Mouse (Mus musculus): ENCODE results near the gene Krt18. TPM values are rescaled to one million over a fixed set of nuclear protein-coding genes. Genes with fewer than 3 reads are reported as not detected.
A peak's percentile ranks its signal among the peaks of the same experiment; 100 is the strongest.

The Krt18 gene
- polyA plus RNA-seq, 1 experiment from 2014 or later, result 7.6 TPM

- WGBS, result 88% methylated on average over 11 of the region's 11 CpGs
- no peak for ATAC-seq (replicated peaks)
These were observed 28.8 kb upstream of the Krt18 start for GRCm38 (mm10) chr15:101999156-101999555.

GRCm38 (mm10) chr15:101999676-102000335 is 28.2 kb upstream of the Krt18 start:
- 88% methylated on average over 11 of the region's 11 CpGs for WGBS
- no peak overlapping the region for H3K4me3 ChIP-seq
- peaks cover 32% of the 10 kb centered on the region for H3K27me3 ChIP-seq
- H3K4me2 ChIP-seq (replicated peaks), result no peak overlapping the region
- peaks cover 10% of the 10 kb centered on the region for H3K4me1 ChIP-seq
- no peak overlapping the region for H3K27ac ChIP-seq (replicated peaks)
- ATAC-seq (replicated peaks), result no peak
- H3K9me3 ChIP-seq, result no peaks in the 10 kb centered on the region
- no peaks in the 10 kb centered on the region for H3K36me3 ChIP-seq
- H3K9ac ChIP-seq (replicated peaks), result no peak overlapping the region

More at GRCm38 (mm10) chr15:101999156-101999555, 28.8 kb upstream of the Krt18 start:
- H3K4me2 ChIP-seq (replicated peaks), result no peak overlapping the region
- H3K36me3 ChIP-seq, result no peaks in the 10 kb centered on the region
- no peak overlapping the region for H3K27ac ChIP-seq (replicated peaks)
- H3K27me3 ChIP-seq, result peaks cover 26% of the 10 kb centered on the region
- peaks cover 10% of the 10 kb centered on the region for H3K4me1 ChIP-seq
- H3K9ac ChIP-seq (replicated peaks), result no peak overlapping the region
- H3K4me3 ChIP-seq, result no peak overlapping the region
- H3K9me3 ChIP-seq, result no peaks in the 10 kb centered on the region

GRCm38 (mm10) chr15:102002646-102003488 is 25.1 kb upstream of the Krt18 start:
- Histone ChIP-seq H3K4me2 (replicated peaks) (peak overlapping the region; percentile 36), H3K9me3 (no peaks in the 10 kb centered on the region), H3K9ac (replicated peaks) (no peak overlapping the region), H3K4me3 (peak overlapping the region; percentile 19), H3K27me3 (peaks cover 48% of the 10 kb centered on the region), H3K36me3 (no peaks in the 10 kb centered on the region), H3K27ac (replicated peaks) (no peak overlapping the region), H3K4me1 (peaks cover 14% of the 10 kb centered on the region)
- no peak for ATAC-seq (replicated peaks)
- 4% methylated on average over 34 of the region's 34 CpGs for WGBS

GRCm38 (mm10) chr15:102003516-102003915 is 24.5 kb upstream of the Krt18 start:
- H3K4me1 ChIP-seq, result peaks cover 14% of the 10 kb centered on the region
- H3K27me3 ChIP-seq, result peaks cover 48% of the 10 kb centered on the region
- no peaks in the 10 kb centered on the region for H3K9me3 ChIP-seq
- peak overlapping the region; percentile 19; the same call in 1 of the 2 replicates for H3K4me3 ChIP-seq
- H3K36me3 ChIP-seq, result no peaks in the 10 kb centered on the region
- WGBS, result 23% methylated on average over 12 of the region's 12 CpGs
- H3K4me2 ChIP-seq (replicated peaks), result peak overlapping the region; percentile 36
- no peak overlapping the region for H3K27ac ChIP-seq (replicated peaks)
- no peak for ATAC-seq (replicated peaks)
- no peak overlapping the region for H3K9ac ChIP-seq (replicated peaks)

GRCm38 (mm10) chr15:102004189-102004588 is 23.8 kb upstream of the Krt18 start, which contains the start of gene Krt8:
Krt8 (minus strand) TSS chr15:102004482.
- H3K27me3 ChIP-seq, result peaks cover 48% of the 10 kb centered on the region
- no peaks in the 10 kb centered on the region for H3K36me3 ChIP-seq
- no peak for ATAC-seq (replicated peaks)
- H3K4me2 ChIP-seq (replicated peaks), result peak within 1 kb of the TSS; percentile 36
- H3K9me3 ChIP-seq, result no peaks in the 10 kb centered on the region
- WGBS, result 19% methylated on average over 11 of the region's 11 CpGs
- peaks cover 14% of the 10 kb centered on the region for H3K4me1 ChIP-seq
- no peak within 1 kb of the TSS for H3K27ac ChIP-seq (replicated peaks)
- peak within 1 kb of the TSS; percentile 19 for H3K4me3 ChIP-seq
- no peak within 1 kb of the TSS for H3K9ac ChIP-seq (replicated peaks)

GRCm38 (mm10) chr15:102005290-102005689 is 22.7 kb upstream of the Krt18 start:
- ATAC-seq (replicated peaks), result no peak
- H3K36me3 ChIP-seq, result no peaks in the 10 kb centered on the region
- H3K27me3 ChIP-seq, result peaks cover 48% of the 10 kb centered on the region
- no peak overlapping the region for H3K9ac ChIP-seq (replicated peaks)
- no peak overlapping the region for H3K4me2 ChIP-seq (replicated peaks)
- no peak overlapping the region for H3K27ac ChIP-seq (replicated peaks)
- H3K4me1 ChIP-seq, result peaks cover 14% of the 10 kb centered on the region
- H3K4me3 ChIP-seq, result no peak overlapping the region
- no peaks in the 10 kb centered on the region for H3K9me3 ChIP-seq
- 41% methylated on average over 4 of the region's 4 CpGs for WGBS

GRCm38 (mm10) chr15:102006317-102006716 is 21.7 kb upstream of the Krt18 start:
- 49% methylated on average over 11 of the region's 11 CpGs for WGBS

GRCm38 (mm10) chr15:102007097-102008069 is 20.6 kb upstream of the Krt18 start:
- 0 out of 2 replicates have a peak, but pooled peaks have one; percentile 23 for ATAC-seq (replicated peaks)
- H3K4me1 ChIP-seq, result peaks cover 14% of the 10 kb centered on the region
- H3K4me2 ChIP-seq (replicated peaks), result no peak overlapping the region
- WGBS, result 39% methylated on average over 12 of the region's 12 CpGs
- no peaks in the 10 kb centered on the region for H3K36me3 ChIP-seq
- H3K27me3 ChIP-seq, result peaks cover 38% of the 10 kb centered on the region
- no peak overlapping the region for H3K9ac ChIP-seq (replicated peaks)
- no peaks in the 10 kb centered on the region for H3K9me3 ChIP-seq
- no peak overlapping the region for H3K4me3 ChIP-seq
- H3K27ac ChIP-seq (replicated peaks), result no peak overlapping the region

More at GRCm38 (mm10) chr15:102006317-102006716, 21.7 kb upstream of the Krt18 start:
- H3K27ac ChIP-seq (replicated peaks), result no peak overlapping the region
- peaks cover 45% of the 10 kb centered on the region for H3K27me3 ChIP-seq
- H3K4me3 ChIP-seq, result no peak overlapping the region
- H3K9ac ChIP-seq (replicated peaks), result no peak overlapping the region
- H3K4me1 ChIP-seq, result peaks cover 14% of the 10 kb centered on the region
- no peaks in the 10 kb centered on the region for H3K36me3 ChIP-seq
- H3K4me2 ChIP-seq (replicated peaks), result no peak overlapping the region
- H3K9me3 ChIP-seq, result no peaks in the 10 kb centered on the region
- no peak for ATAC-seq (replicated peaks)

GRCm38 (mm10) chr15:102010569-102011245 is 17.3 kb upstream of the Krt18 start:
- Histone ChIP-seq H3K9ac (replicated peaks) (no peak overlapping the region), H3K36me3 (no peaks in the 10 kb centered on the region), H3K4me3 (no peak overlapping the region), H3K27ac (replicated peaks) (no peak overlapping the region), H3K4me1 (peaks cover 7% of the 10 kb centered on the region; the same call in 1 of the 2 replicates), H3K4me2 (replicated peaks) (no peak overlapping the region), H3K27me3 (peaks cover 8% of the 10 kb centered on the region; the same call in 1 of the 2 replicates), H3K9me3 (no peaks in the 10 kb centered on the region)
- no peak for ATAC-seq (replicated peaks)
- WGBS, result 80% methylated on average over 3 of the region's 3 CpGs

- 64% methylated on average over 4 of the region's 4 CpGs for WGBS
- Histone ChIP-seq H3K4me1 (peaks cover 7% of the 10 kb centered on the region; the same call in 1 of the 2 replicates), H3K27me3 (no peaks in the 10 kb centered on the region), H3K4me2 (replicated peaks) (no peak overlapping the region), H3K27ac (replicated peaks) (no peak overlapping the region), H3K4me3 (no peak overlapping the region), H3K36me3 (no peaks in the 10 kb centered on the region), H3K9ac (replicated peaks) (no peak overlapping the region), H3K9me3 (no peaks in the 10 kb centered on the region)
- no peak for ATAC-seq (replicated peaks)
These were observed 15.7 kb upstream of the Krt18 start for GRCm38 (mm10) chr15:102012260-102012765.

- Histone ChIP-seq H3K4me1 (peaks cover 3% of the 10 kb centered on the region; the same call in 1 of the 2 replicates), H3K27me3 (no peaks in the 10 kb centered on the region), H3K36me3 (no peaks in the 10 kb centered on the region), H3K9ac (replicated peaks) (no peak overlapping the region), H3K27ac (replicated peaks) (no peak overlapping the region), H3K9me3 (no peaks in the 10 kb centered on the region), H3K4me2 (replicated peaks) (no peak overlapping the region), H3K4me3 (no peak overlapping the region)
- WGBS, result 43% methylated on average over 3 of the region's 3 CpGs
- ATAC-seq (replicated peaks), result no peak
These were observed 14.3 kb upstream of the Krt18 start for GRCm38 (mm10) chr15:102013651-102014050.
